ENCODE assay signal across 9 mouse cellular contexts in the genomic region with DNA sequence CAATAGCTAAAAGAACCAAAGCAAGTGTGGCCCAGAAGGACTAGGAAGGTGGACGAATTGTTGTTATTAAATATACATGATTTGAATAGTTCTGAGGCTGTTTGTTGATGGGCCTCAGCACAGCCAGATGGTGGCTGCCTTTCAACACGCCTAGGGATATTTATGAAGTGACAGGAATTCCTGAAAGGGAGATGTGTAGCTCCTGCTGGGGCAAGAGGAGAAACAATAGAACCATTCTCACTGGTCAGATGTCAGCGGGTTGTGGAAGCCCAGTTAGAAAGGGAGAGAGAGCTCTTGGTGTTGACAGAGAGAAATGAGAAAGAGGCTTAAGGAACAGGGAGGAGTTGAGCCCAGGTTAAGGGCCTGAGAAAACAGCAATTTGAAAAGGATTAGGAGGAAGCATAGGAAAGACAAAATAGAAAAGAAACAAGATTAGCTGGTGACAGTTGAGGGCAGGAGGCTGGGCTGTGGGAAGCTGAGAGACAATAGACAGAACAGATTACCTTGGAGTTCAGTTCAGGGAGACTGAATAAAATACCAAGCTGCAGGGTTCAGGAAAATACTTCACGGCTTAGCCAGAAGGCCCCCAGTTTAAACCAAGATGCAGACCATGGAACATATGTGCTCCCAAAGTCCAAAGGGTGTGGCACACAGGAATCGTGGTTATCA.
A peak's percentile ranks its signal among the peaks of the same experiment; 100 is the strongest.
DNase-seq lines count a peak whose midpoint lies in the region; ATAC-seq and TF ChIP-seq lines count a peak whose summit lies in the region.
"Had no signal": no experiment of that assay in that cellular context is flagged by ENCODE, and none has a peak within 500 bp of the region (broad histone marks: within the 10 kb centered on the region; RNA-seq: fewer than 3 reads in every experiment).

No protein-coding gene starts in this region.

- H3K36me3 ChIP-seq in midbrain, embryonic 11.5 days (ENCODE audit: control insufficient read depth, insufficient read depth, low read length), result no peaks in the 10 kb centered on the region
- H3K36me3 ChIP-seq in midbrain, embryonic 16.5 days (ENCODE audit: control insufficient read depth, insufficient read depth, low read length), result no peaks in the 10 kb centered on the region
- no peaks in the 10 kb centered on the region for H3K36me3 ChIP-seq in embryonic facial prominence, embryonic 12.5 days
- no peaks in the 10 kb centered on the region for H3K36me3 ChIP-seq in lung, embryonic 14.5 days (ENCODE audit: insufficient read depth)

- peak overlapping the region; percentile 22; the same call in 1 of the 2 replicates for H3K27ac ChIP-seq in midbrain, embryonic 11.5 days (ENCODE audit: low read depth, low read length)
- no peak overlapping the region for H3K27ac ChIP-seq in midbrain, embryonic 16.5 days (ENCODE audit: low read length)
- no peak overlapping the region for H3K27ac ChIP-seq in embryonic facial prominence, embryonic 12.5 days
- H3K27ac ChIP-seq in lung, embryonic 14.5 days (ENCODE audit: low read depth), result peak overlapping the region; percentile 58; the same call in 1 of the 2 replicates

- no peak overlapping the region for H3K9ac ChIP-seq in midbrain, embryonic 11.5 days (ENCODE audit: low read length)
- no peak overlapping the region for H3K9ac ChIP-seq in midbrain, embryonic 16.5 days (ENCODE audit: low read depth, low read length)
- no peak overlapping the region for H3K9ac ChIP-seq in embryonic facial prominence, embryonic 12.5 days
- H3K9ac ChIP-seq in lung, embryonic 14.5 days, result no peak overlapping the region

- H3K4me3 ChIP-seq in midbrain, embryonic 11.5 days (ENCODE audit: low read depth, low read length), result no peak overlapping the region
- no peak overlapping the region for H3K4me3 ChIP-seq in midbrain, embryonic 16.5 days (ENCODE audit: low read depth, low read length)
- no peak overlapping the region for H3K4me3 ChIP-seq in embryonic facial prominence, embryonic 12.5 days
- H3K4me3 ChIP-seq in lung, embryonic 14.5 days (ENCODE audit: low read depth, low read length), result no peak overlapping the region

- no peaks in the 10 kb centered on the region for H3K9me3 ChIP-seq in midbrain, embryonic 11.5 days (ENCODE audit: control insufficient read depth, low read length)
- H3K9me3 ChIP-seq in midbrain, embryonic 16.5 days (replicated peaks; ENCODE audit: control insufficient read depth, low read length, poor library complexity, severe bottlenecking), result no peaks in the 10 kb centered on the region
- no peaks in the 10 kb centered on the region for H3K9me3 ChIP-seq in embryonic facial prominence, embryonic 12.5 days
- no peaks in the 10 kb centered on the region for H3K9me3 ChIP-seq in lung, embryonic 14.5 days (ENCODE audit: low read depth, low read length)

- H3K27me3 ChIP-seq in midbrain, embryonic 11.5 days (ENCODE audit: control insufficient read depth, insufficient read depth, low read length), result no peaks in the 10 kb centered on the region; the same call in 1 of the 2 replicates
- no peaks in the 10 kb centered on the region for H3K27me3 ChIP-seq in midbrain, embryonic 16.5 days (ENCODE audit: control insufficient read depth, insufficient read depth, low read depth, low read length)
- no peaks in the 10 kb centered on the region for H3K27me3 ChIP-seq in embryonic facial prominence, embryonic 12.5 days
- no peaks in the 10 kb centered on the region for H3K27me3 ChIP-seq in lung, embryonic 14.5 days (ENCODE audit: insufficient read depth, low read length)

- no peak overlapping the region for H3K4me2 ChIP-seq in midbrain, embryonic 11.5 days
- no peak overlapping the region for H3K4me2 ChIP-seq in midbrain, embryonic 16.5 days (ENCODE audit: low read length)
- H3K4me2 ChIP-seq in embryonic facial prominence, embryonic 12.5 days (replicated peaks), result no peak overlapping the region
- no peak overlapping the region for H3K4me2 ChIP-seq in lung, embryonic 14.5 days

- ATAC-seq in midbrain, embryonic 11.5 days (ENCODE audit: low FRiP score), result peak; percentile 86
- no peak for ATAC-seq in midbrain, embryonic 16.5 days
- ATAC-seq in embryonic facial prominence, embryonic 12.5 days (ENCODE audit: insufficient number of reproducible peaks, insufficient read depth, low FRiP score, low TSS enrichment), result 0 out of 2 replicates have a peak, but pooled peaks have one; percentile 28
- ATAC-seq in lung, embryonic 14.5 days (ENCODE audit: insufficient read depth), result peak; percentile 87
- ATAC-seq in inflammation-experienced regulatory T-cells, adult 6 months, result no peak

- TF ChIP-seq CTCF in lung, embryonic 14.5 days (IDR thresholded peaks at IDR 0.05; ENCODE audit: low read depth), result no peak

- peak; percentile 90 for DNase-seq in midbrain, embryonic 11.5 days (ENCODE audit: low spot score, missing footprints)
- peak; percentile 79 for DNase-seq in lung, embryonic 14.5 days
- peak; percentile 71 for DNase-seq in retina, postnatal 1 day
- DNase-seq in gastrocnemius, postnatal 25 days, result no peak
- DNase-seq: kidney, adult 9 months; thymus, adult 2 months had no signal

- WGBS in midbrain, embryonic 11.5 days, result 7% methylated on average over 5 of the region's 5 CpGs
- 5% methylated on average over 5 of the region's 5 CpGs for WGBS in midbrain, embryonic 16.5 days
- 17% methylated on average over 5 of the region's 5 CpGs for WGBS in embryonic facial prominence, embryonic 12.5 days
- 16% methylated on average over 5 of the region's 5 CpGs for WGBS in lung, embryonic 14.5 days

- H3K4me1 ChIP-seq in midbrain, embryonic 11.5 days (ENCODE audit: control insufficient read depth, insufficient read depth, low read length), result peaks cover 10% of the 10 kb centered on the region; the same call in 1 of the 2 replicates
- H3K4me1 ChIP-seq in midbrain, embryonic 16.5 days (ENCODE audit: control insufficient read depth, insufficient read depth, low read length), result no peaks in the 10 kb centered on the region
- no peaks in the 10 kb centered on the region for H3K4me1 ChIP-seq in embryonic facial prominence, embryonic 12.5 days
- H3K4me1 ChIP-seq in lung, embryonic 14.5 days (ENCODE audit: insufficient read depth), result peaks cover 6% of the 10 kb centered on the region

Comparison
In these comparisons a context has a peak if more than half of its experiments do, and no peak if none do; other contexts are left out.
1. ATAC-seq: peak in midbrain, embryonic 11.5 days (single experiment), embryonic facial prominence, embryonic 12.5 days (single experiment) and lung, embryonic 14.5 days (single experiment); none in midbrain, embryonic 16.5 days (single experiment) and inflammation-experienced regulatory T-cells, adult 6 months (single experiment).
2. H3K27ac ChIP-seq: peak in midbrain, embryonic 11.5 days (single experiment) and lung, embryonic 14.5 days (single experiment); none in midbrain, embryonic 16.5 days (single experiment) and embryonic facial prominence, embryonic 12.5 days (single experiment).